Mouse (Mus musculus) heart, embryonic 10.5 days (tissue): ENCODE measurements around the gene Cspg4. TPM values are rescaled to one million over a fixed set of nuclear protein-coding genes. Genes with fewer than 3 reads are reported as not detected.

Experiments
- DNase-seq: peaks from one replicate; pipeline ENCODE4 v3.0.0-alpha.2; 2017; ENCODE audit warnings: low spot score
- H3K27ac ChIP-seq: fragments of 300-500 bp; sonication (generic); 2 replicates; pipeline ENCODE4 v1.5.1; 2016; ENCODE audit warnings: mild to moderate bottlenecking
- H3K27me3 ChIP-seq: fragments of 300-500 bp; sonication (generic); 2 replicates; pipeline ENCODE4 v1.6.1; 2016; ENCODE audit warnings: mild to moderate bottlenecking; ENCODE audit not compliant: poor library complexity, insufficient read depth, severe bottlenecking
- H3K36me3 ChIP-seq: fragments of 300-500 bp; sonication (generic); 2 replicates; pipeline ENCODE4 v1.6.1; 2016; ENCODE audit warnings: mild to moderate bottlenecking, moderate library complexity
- H3K4me1 ChIP-seq: fragments of 300-500 bp; sonication (generic); 2 replicates; pipeline ENCODE4 v1.6.1; 2016; ENCODE audit warnings: mild to moderate bottlenecking
- H3K4me3 ChIP-seq: fragments of 300-500 bp; sonication (generic); 2 replicates; pipeline ENCODE4 v1.5.1; 2016; ENCODE audit warnings: mild to moderate bottlenecking, moderate library complexity
- H3K9me3 ChIP-seq: fragments of 300-500 bp; sonication (generic); 2 replicates; pipeline ENCODE4 v1.6.1; 2016; ENCODE audit warnings: mild to moderate bottlenecking, moderate library complexity
- WGBS: fragments of 180-500 bp; shearing (Covaris S2); methylation state at CpG from one replicate; pipeline ENCODE4 v1.1.7; 2016; 5-methylcytosine and 5-hydroxymethylcytosine counted together
- polyA plus RNA-seq: library from polyadenylated mRNA; unstranded; fragments of >200 nt; fragmentation: Nextera tagmentation; extraction: Ambion mirVana; gene quantifications from 2 replicates; pipeline ENCODE4 v1.2.1, GENCODE M21; 2016

Cspg4 gene
- polyA plus RNA-seq, 1 experiment from 2014 or later, result 22.5 TPM

GRCm38 (mm10) chr9:56884328-56884727, 19.5 kb downstream of the Cspg4 start:
- DNase-seq, result no peak
- WGBS, result 80% methylated on average over 4 of the region's 4 CpGs
- Histone ChIP-seq H3K27ac (no peak overlapping the region), H3K36me3 (peaks cover 71% of the 10 kb centered on the region), H3K27me3 (peaks cover 19% of the 10 kb centered on the region; the same call in 1 of the 2 replicates), H3K9me3 (no peaks in the 10 kb centered on the region), H3K4me1 (peaks cover 34% of the 10 kb centered on the region), H3K4me3 (no peak overlapping the region)

- Histone ChIP-seq H3K9me3 (no peaks in the 10 kb centered on the region), H3K27ac (no peak overlapping the region), H3K36me3 (peaks cover 82% of the 10 kb centered on the region), H3K4me3 (no peak overlapping the region), H3K4me1 (peaks cover 28% of the 10 kb centered on the region), H3K27me3 (peaks cover 24% of the 10 kb centered on the region; the same call in 1 of the 2 replicates)
- DNase-seq, result no peak
- 57% methylated on average over 13 of the region's 13 CpGs for WGBS
These were observed 21.3 kb downstream of the Cspg4 start for GRCm38 (mm10) chr9:56886113-56886512.

- no peaks in the 10 kb centered on the region for H3K9me3 ChIP-seq
- H3K4me1 ChIP-seq, result peaks cover 28% of the 10 kb centered on the region
- H3K36me3 ChIP-seq, result peaks cover 79% of the 10 kb centered on the region
- H3K27ac ChIP-seq, result no peak overlapping the region
- DNase-seq, result no peak
- no peak overlapping the region for H3K4me3 ChIP-seq
- H3K27me3 ChIP-seq, result peaks cover 24% of the 10 kb centered on the region; the same call in 1 of the 2 replicates
- 86% methylated on average over 15 of the region's 15 CpGs for whole genome bisulfite sequencing
These were observed 21.8 kb downstream of the Cspg4 start for GRCm38 (mm10) chr9:56886601-56887000.

- peaks cover 26% of the 10 kb centered on the region for H3K4me1 ChIP-seq
- no peak for DNase-seq
- peaks cover 83% of the 10 kb centered on the region for H3K36me3 ChIP-seq
- H3K27me3 ChIP-seq, result peaks cover 33% of the 10 kb centered on the region
- no peak overlapping the region for H3K27ac ChIP-seq
- no peak overlapping the region for H3K4me3 ChIP-seq
- no peaks in the 10 kb centered on the region for H3K9me3 ChIP-seq
- 89% methylated on average over 16 of the region's 16 CpGs for WGBS
These were observed 22.7 kb downstream of the Cspg4 start for GRCm38 (mm10) chr9:56887581-56887980.

- Histone ChIP-seq H3K4me1 (peaks cover 43% of the 10 kb centered on the region), H3K4me3 (peak overlapping the region; percentile 33), H3K9me3 (no peaks in the 10 kb centered on the region), H3K27me3 (peaks cover 38% of the 10 kb centered on the region), H3K36me3 (peaks cover 70% of the 10 kb centered on the region), H3K27ac (no peak overlapping the region)
- DNase-seq, result peak; percentile 88
- WGBS, result 9% methylated on average over 14 of the region's 14 CpGs
These were observed 25.0 kb downstream of the Cspg4 start for GRCm38 (mm10) chr9:56889817-56890216.

GRCm38 (mm10) chr9:56890522-56891250, 25.9 kb downstream of the Cspg4 start:
- H3K36me3 ChIP-seq, result peaks cover 70% of the 10 kb centered on the region
- H3K9me3 ChIP-seq, result no peaks in the 10 kb centered on the region

GRCm38 (mm10) chr9:56891517-56892011, 26.7 kb downstream of the Cspg4 start:
- Histone ChIP-seq H3K27ac (no peak overlapping the region), H3K36me3 (peaks cover 67% of the 10 kb centered on the region)

More at GRCm38 (mm10) chr9:56890522-56891250, 25.9 kb downstream of the Cspg4 start:
- DNase-seq, result no peak
- no peak overlapping the region for H3K27ac ChIP-seq
- 72% methylated on average over 11 of the region's 11 CpGs for WGBS
- no peak overlapping the region for H3K4me3 ChIP-seq
- H3K4me1 ChIP-seq, result peaks cover 43% of the 10 kb centered on the region
- H3K27me3 ChIP-seq, result peaks cover 32% of the 10 kb centered on the region

GRCm38 (mm10) chr9:56892111-56892510, 27.3 kb downstream of the Cspg4 start:
- Histone ChIP-seq H3K36me3 (peaks cover 67% of the 10 kb centered on the region), H3K27ac (no peak overlapping the region), H3K9me3 (no peaks in the 10 kb centered on the region), H3K4me1 (peaks cover 43% of the 10 kb centered on the region), H3K4me3 (no peak overlapping the region), H3K27me3 (peaks cover 32% of the 10 kb centered on the region)
- 86% methylated on average over 10 of the region's 10 CpGs for WGBS
- DNase-seq, result no peak

More at GRCm38 (mm10) chr9:56891517-56892011, 26.7 kb downstream of the Cspg4 start:
- Histone ChIP-seq H3K4me1 (peaks cover 43% of the 10 kb centered on the region), H3K9me3 (no peaks in the 10 kb centered on the region), H3K27me3 (peaks cover 32% of the 10 kb centered on the region), H3K4me3 (peak overlapping the region; percentile 16; the same call in 1 of the 2 replicates)
- 32% methylated on average over 12 of the region's 12 CpGs for whole genome bisulfite sequencing
- peak; percentile 86 for DNase-seq

GRCm38 (mm10) chr9:56893313-56893712, 28.5 kb downstream of the Cspg4 start:
- no peaks in the 10 kb centered on the region for H3K9me3 ChIP-seq
- peak overlapping the region; percentile 37; the same call in 1 of the 2 replicates for H3K27ac ChIP-seq
- H3K27me3 ChIP-seq, result peaks cover 23% of the 10 kb centered on the region
- H3K4me3 ChIP-seq, result no peak overlapping the region
- peaks cover 66% of the 10 kb centered on the region for H3K36me3 ChIP-seq
- peaks cover 45% of the 10 kb centered on the region for H3K4me1 ChIP-seq
- 60% methylated on average over 8 of the region's 8 CpGs for WGBS
- no peak for DNase-seq

GRCm38 (mm10) chr9:56894006-56894405, 29.2 kb downstream of the Cspg4 start:
- 14% methylated on average over 3 of the region's 3 CpGs for WGBS

GRCm38 (mm10) chr9:56896779-56897178, 31.9 kb downstream of the Cspg4 start:
- peaks cover 13% of the 10 kb centered on the region for H3K27me3 ChIP-seq
- H3K27ac ChIP-seq, result no peak overlapping the region
- H3K9me3 ChIP-seq, result no peaks in the 10 kb centered on the region
- no peak for DNase-seq
- 91% methylated on average over 12 of the region's 12 CpGs for WGBS
- peaks cover 46% of the 10 kb centered on the region for H3K36me3 ChIP-seq
- peaks cover 53% of the 10 kb centered on the region for H3K4me1 ChIP-seq
- no peak overlapping the region for H3K4me3 ChIP-seq

More at GRCm38 (mm10) chr9:56894006-56894405, 29.2 kb downstream of the Cspg4 start:
- no peaks in the 10 kb centered on the region for H3K9me3 ChIP-seq
- H3K36me3 ChIP-seq, result peaks cover 60% of the 10 kb centered on the region
- peaks cover 20% of the 10 kb centered on the region for H3K27me3 ChIP-seq
- H3K4me1 ChIP-seq, result peaks cover 52% of the 10 kb centered on the region
- no peak for DNase-seq
- peak overlapping the region; percentile 37; the same call in 1 of the 2 replicates for H3K27ac ChIP-seq
- H3K4me3 ChIP-seq, result no peak overlapping the region

- H3K27ac ChIP-seq, result no peak overlapping the region
- H3K4me3 ChIP-seq, result no peak overlapping the region
- peaks cover 29% of the 10 kb centered on the region for H3K4me1 ChIP-seq
- H3K36me3 ChIP-seq, result peaks cover 33% of the 10 kb centered on the region
- DNase-seq, result no peak
- H3K9me3 ChIP-seq, result no peaks in the 10 kb centered on the region
- WGBS, result 84% methylated on average over 11 of the region's 11 CpGs
- H3K27me3 ChIP-seq, result no peaks in the 10 kb centered on the region
These were observed 34.6 kb downstream of the Cspg4 start for GRCm38 (mm10) chr9:56899409-56899808.

- H3K27me3 ChIP-seq, result no peaks in the 10 kb centered on the region
- peaks cover 29% of the 10 kb centered on the region for H3K36me3 ChIP-seq
- no peaks in the 10 kb centered on the region for H3K9me3 ChIP-seq
- peaks cover 26% of the 10 kb centered on the region for H3K4me1 ChIP-seq
- no peak overlapping the region for H3K27ac ChIP-seq
- H3K4me3 ChIP-seq, result no peak overlapping the region
- no peak for DNase-seq
These were observed 35.2 kb downstream of the Cspg4 start for GRCm38 (mm10) chr9:56900060-56900459.
